Mouse (Mus musculus): Measurements from ENCODE around the gene Ranbp3l.
"Not testable (repeated sequence)": the region's sequence is repeated elsewhere in the genome, so short reads cannot be mapped to it uniquely, and the experiment has no call there.

DNA sequence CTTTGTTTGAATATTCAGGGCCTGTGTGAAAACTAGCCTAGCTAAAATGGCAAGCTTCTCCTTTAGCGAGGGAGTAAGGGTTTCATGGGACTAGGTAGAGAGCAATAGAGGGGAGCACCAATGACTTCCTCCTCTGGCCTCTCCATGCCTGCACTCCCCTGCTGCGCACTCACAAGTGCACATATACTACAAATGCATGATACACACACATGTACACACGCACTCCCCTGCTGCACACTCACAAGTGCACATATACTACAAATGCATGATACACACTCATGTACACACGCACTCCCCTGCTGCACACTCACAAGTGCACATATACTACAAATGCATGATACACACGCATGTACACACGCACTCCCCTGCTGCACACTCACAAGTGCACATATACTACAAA, 47.7 kb downstream of the Ranbp3l start:
- not testable (repeated sequence) for TF ChIP-seq EP300, CTCF (IDR thresholded peaks at IDR 0.05; ENCODE audit: low read depth)

Measured in liver, postnatal 0 days (tissue).